Mouse (Mus musculus) heart, postnatal 0 days (tissue): ENCODE data around the gene Aadacl3.

ENCODE experiments used
- CTCF ChIP-seq: IDR thresholded peaks from 2 replicates; pipeline ENCODE4 v1.5.1; 2016; ENCODE audit warnings: antibody characterized with exemption, control low read depth, low read depth
- EP300 ChIP-seq: IDR thresholded peaks from 2 replicates; pipeline ENCODE4 v1.6.1; 2016; ENCODE audit warnings: antibody characterized with exemption, low read depth

GRCm38 (mm10) chr4:144448546-144448945 is 15.0 kb downstream of the Aadacl3 start:
- no peak for TF ChIP-seq CTCF
- TF ChIP-seq EP300 = no peak
